Mouse (Mus musculus) limb, embryonic 15.5 days (tissue): ENCODE data around the gene CK137956. TPM values are rescaled to one million over a fixed set of nuclear protein-coding genes. Genes with fewer than 3 reads are reported as not detected.

Experiments used
- ATAC-seq: fragments of 200-750 bp; cut with Nextera tagmentation; 2 replicates; pipeline ENCODE4 v1.8.0; 2017; ENCODE audit warnings: low read depth, moderate TSS enrichment; ENCODE audit not compliant: insufficient number of reproducible peaks, low FRiP score, low TSS enrichment
- H3K27ac ChIP-seq: fragments of 300-500 bp; sonication (generic); 2 replicates; pipeline ENCODE4 v1.5.1; 2015; ENCODE audit warnings: moderate library complexity, mild to moderate bottlenecking, inconsistent platforms
- H3K27me3 ChIP-seq: fragments of 300-500 bp; sonication (generic); 2 replicates; pipeline ENCODE4 v1.6.1; 2015; ENCODE audit warnings: inconsistent platforms
- H3K36me3 ChIP-seq: fragments of 300-500 bp; sonication (generic); 2 replicates; pipeline ENCODE4 v1.6.1; 2015; ENCODE audit warnings: inconsistent platforms
- H3K4me1 ChIP-seq: fragments of 300-500 bp; sonication (generic); 2 replicates; pipeline ENCODE4 v1.6.1; 2015; ENCODE audit warnings: inconsistent platforms
- H3K4me2 ChIP-seq: fragments of 300-500 bp; sonication (generic); 2 replicates; pipeline ENCODE4 v1.6.1; 2015; ENCODE audit warnings: mild to moderate bottlenecking, inconsistent platforms
- H3K4me3 ChIP-seq: fragments of 300-500 bp; sonication (generic); 2 replicates; pipeline ENCODE4 v1.5.1; 2015; ENCODE audit warnings: mild to moderate bottlenecking, inconsistent platforms
- H3K9ac ChIP-seq: fragments of 300-500 bp; sonication (generic); 2 replicates; pipeline ENCODE4 v1.6.1; 2015; ENCODE audit warnings: inconsistent platforms
- H3K9me3 ChIP-seq: fragments of 300-500 bp; sonication (generic); 2 replicates; pipeline ENCODE4 v1.6.1; 2016; ENCODE audit warnings: inconsistent platforms
- whole genome bisulfite sequencing: fragments of 180-500 bp; shearing (Covaris S2); methylation state at CpG from one replicate; pipeline ENCODE4 v1.1.7; 2015; 5-methylcytosine and 5-hydroxymethylcytosine counted together
- polyA plus RNA-seq: library from polyadenylated mRNA; unstranded; fragments of >200 nt; fragmentation: Nextera tagmentation; extraction: Ambion mirVana; gene quantifications from 2 replicates; pipeline ENCODE4 v1.2.1, GENCODE M21; 2015

The CK137956 gene
- polyA plus RNA-seq, 1 experiment from 2014 or later = not detected

GRCm38 (mm10) chr4:127903954-127904353, 66.8 kb downstream of the CK137956 start:
- no peak for ATAC-seq
- Histone ChIP-seq H3K4me3 (no peak overlapping the region), H3K4me1 (no peaks in the 10 kb centered on the region), H3K9ac (no peak overlapping the region), H3K4me2 (no peak overlapping the region), H3K27me3 (no peaks in the 10 kb centered on the region), H3K27ac (no peak overlapping the region), H3K9me3 (no peaks in the 10 kb centered on the region), H3K36me3 (no peaks in the 10 kb centered on the region)
- 66% methylated on average over 3 of the region's 3 CpGs for WGBS

GRCm38 (mm10) chr4:127900893-127901456, 69.8 kb downstream of the CK137956 start:
- 75% methylated on average over 7 of the region's 7 CpGs for WGBS
- no peak overlapping the region for H3K27ac ChIP-seq
- H3K4me1 ChIP-seq = no peaks in the 10 kb centered on the region
- no peak overlapping the region for H3K9ac ChIP-seq
- H3K4me3 ChIP-seq = no peak overlapping the region
- H3K4me2 ChIP-seq = no peak overlapping the region
- no peaks in the 10 kb centered on the region for H3K36me3 ChIP-seq
- no peaks in the 10 kb centered on the region for H3K9me3 ChIP-seq
- H3K27me3 ChIP-seq = no peaks in the 10 kb centered on the region
- no peak for ATAC-seq

DNA sequence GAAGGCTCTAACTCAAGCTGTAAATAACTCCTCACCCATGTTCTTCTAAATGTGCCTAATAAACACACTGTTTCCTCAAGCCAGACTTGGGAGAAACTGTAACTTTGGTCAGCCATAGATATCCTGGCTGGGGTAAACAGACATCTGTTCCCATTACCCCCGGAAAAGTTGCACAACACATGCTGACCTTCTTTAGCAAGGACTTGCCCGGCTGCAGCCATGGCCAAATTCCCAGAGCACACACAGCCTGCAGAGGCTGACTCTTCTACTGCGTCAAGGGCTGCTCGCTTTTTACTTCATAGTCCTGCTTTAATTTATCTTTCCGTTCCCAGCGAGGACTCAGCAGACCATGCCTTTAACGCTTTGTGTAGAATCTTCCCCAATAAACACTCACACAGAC, 81.7 kb downstream of the CK137956 start:
- no peak overlapping the region for H3K9ac ChIP-seq
- H3K27ac ChIP-seq = no peak overlapping the region
- 76% methylated on average over 7 of the region's 7 CpGs for WGBS
- H3K4me2 ChIP-seq = no peak overlapping the region
- H3K9me3 ChIP-seq = no peaks in the 10 kb centered on the region
- no peak overlapping the region for H3K4me3 ChIP-seq
- no peaks in the 10 kb centered on the region for H3K36me3 ChIP-seq
- H3K4me1 ChIP-seq = no peaks in the 10 kb centered on the region
- ATAC-seq = no peak
- H3K27me3 ChIP-seq = no peaks in the 10 kb centered on the region

- H3K4me2 ChIP-seq = no peak overlapping the region
- WGBS = 93% methylated on average over 8 of the region's 8 CpGs
- H3K4me1 ChIP-seq = no peaks in the 10 kb centered on the region
- H3K27me3 ChIP-seq = no peaks in the 10 kb centered on the region
- H3K9ac ChIP-seq = no peak overlapping the region
- no peak for ATAC-seq
- H3K9me3 ChIP-seq = no peaks in the 10 kb centered on the region
- no peak overlapping the region for H3K27ac ChIP-seq
- H3K36me3 ChIP-seq = no peaks in the 10 kb centered on the region
- H3K4me3 ChIP-seq = no peak overlapping the region
Measured at GRCm38 (mm10) chr4:127878966-127879365, 91.8 kb downstream of the CK137956 start.

Other genes starting within 250 kb of the CK137956 start
- 0.13 and 0.15 TPM in 2 replicates for gene Csmd2, start 16.9 kb upstream of the CK137956 start, polyA plus RNA-seq